Mouse (Mus musculus) liver, embryonic 13.5 days (tissue): Measurements from ENCODE around the gene Adh1. TPM values are rescaled to one million over a fixed set of nuclear protein-coding genes. Genes with fewer than 3 reads are reported as not detected.

Experiments used
- ATAC-seq: fragments of 200-750 bp; cut with Nextera tagmentation; 2 replicates; pipeline ENCODE4 v1.8.0; 2017; ENCODE audit warnings: low read depth, mild to moderate bottlenecking, moderate number of reproducible peaks, moderate library complexity
- DNase-seq: peaks from one replicate; pipeline ENCODE4 v3.0.0; 2022
- H3K27ac ChIP-seq: fragments of 300-500 bp; sonication (generic); 2 replicates; pipeline ENCODE4 v1.5.1; 2015; ENCODE audit warnings: moderate library complexity, mild to moderate bottlenecking, inconsistent platforms
- H3K27me3 ChIP-seq: fragments of 300-500 bp; sonication (generic); 2 replicates; pipeline ENCODE4 v1.6.1; 2015; ENCODE audit warnings: mild to moderate bottlenecking, inconsistent platforms
- H3K36me3 ChIP-seq: fragments of 300-500 bp; sonication (generic); 2 replicates; pipeline ENCODE4 v1.6.1; 2015; ENCODE audit warnings: mild to moderate bottlenecking, inconsistent platforms
- H3K4me1 ChIP-seq: fragments of 300-500 bp; sonication (generic); replicated peaks from 2 replicates; pipeline ENCODE4 v1.6.1; 2015; ENCODE audit warnings: inconsistent platforms
- H3K4me2 ChIP-seq: fragments of 300-500 bp; sonication (generic); 2 replicates; pipeline ENCODE4 v1.6.1; 2015; ENCODE audit warnings: inconsistent platforms, mild to moderate bottlenecking, moderate library complexity
- H3K4me3 ChIP-seq: fragments of 300-500 bp; sonication (generic); replicated peaks from 2 replicates; pipeline ENCODE4 v1.5.1; 2015; ENCODE audit warnings: mild to moderate bottlenecking, inconsistent platforms
- H3K9ac ChIP-seq: fragments of 300-500 bp; sonication (generic); 2 replicates; pipeline ENCODE4 v1.6.1; 2015; ENCODE audit warnings: mild to moderate bottlenecking, inconsistent platforms
- H3K9me3 ChIP-seq: fragments of 300-500 bp; sonication (generic); replicated peaks from 2 replicates; pipeline ENCODE4 v1.6.1; 2016; ENCODE audit warnings: inconsistent platforms
- WGBS: fragments of 180-500 bp; shearing (Covaris S2); methylation state at CpG from one replicate; pipeline ENCODE4 v1.1.7; 2015; ENCODE audit not compliant: insufficient replicate concordance; 5-methylcytosine and 5-hydroxymethylcytosine counted together
- polyA plus RNA-seq: library from polyadenylated mRNA; unstranded; fragments of >200 nt; fragmentation: Nextera tagmentation; extraction: Ambion mirVana; gene quantifications from 2 replicates; pipeline ENCODE4 v1.2.1, GENCODE M21; 2015

Gene Adh1
- polyA plus RNA-seq, 1 experiment from 2014 or later: 3.4 TPM

DNA sequence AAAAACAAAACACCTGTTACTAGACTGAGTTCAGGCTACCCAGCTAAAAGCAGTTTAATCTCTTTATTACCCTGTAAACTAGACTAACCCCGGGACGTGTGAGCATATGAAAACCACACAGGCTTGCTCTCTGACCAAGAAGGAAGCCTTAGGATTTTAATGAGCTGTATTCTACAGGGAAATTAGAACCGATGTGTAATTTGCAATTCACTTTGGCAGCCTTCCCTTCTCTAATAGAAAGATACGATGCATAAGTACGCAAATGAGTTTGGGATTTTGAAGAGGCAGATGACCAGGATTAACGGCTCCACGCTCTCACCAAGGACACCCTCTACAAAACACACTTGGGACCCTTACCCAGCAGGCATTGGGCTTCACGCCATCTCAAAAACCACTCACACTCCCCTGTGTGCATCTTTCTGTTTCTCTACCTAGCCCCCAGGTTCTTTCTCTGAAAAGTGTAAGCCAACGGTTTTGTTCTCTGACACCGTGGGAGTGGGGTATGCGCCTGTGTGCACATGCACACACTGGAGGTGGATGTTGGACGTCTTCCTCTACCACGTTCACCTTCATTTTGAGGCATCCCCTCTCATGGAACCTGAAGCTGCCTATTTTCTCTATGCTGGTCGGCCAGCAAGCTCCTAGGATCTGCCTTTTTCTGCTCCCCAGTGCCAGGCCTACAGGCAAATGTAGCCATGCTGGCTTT, 18.6 kb upstream of the Adh1 start:
- H3K27me3 ChIP-seq: no peaks in the 10 kb centered on the region
- ATAC-seq (no peak), DNase-seq (no peak)
- no peak overlapping the region for H3K9ac ChIP-seq
- 75% methylated on average over 14 of the region's 14 CpGs for WGBS
- no peaks in the 10 kb centered on the region for H3K36me3 ChIP-seq
- H3K4me1 ChIP-seq: no peaks in the 10 kb centered on the region
- H3K9me3 ChIP-seq: no peaks in the 10 kb centered on the region
- no peak overlapping the region for H3K4me3 ChIP-seq
- no peak overlapping the region for H3K4me2 ChIP-seq
- no peak overlapping the region for H3K27ac ChIP-seq

DNA sequence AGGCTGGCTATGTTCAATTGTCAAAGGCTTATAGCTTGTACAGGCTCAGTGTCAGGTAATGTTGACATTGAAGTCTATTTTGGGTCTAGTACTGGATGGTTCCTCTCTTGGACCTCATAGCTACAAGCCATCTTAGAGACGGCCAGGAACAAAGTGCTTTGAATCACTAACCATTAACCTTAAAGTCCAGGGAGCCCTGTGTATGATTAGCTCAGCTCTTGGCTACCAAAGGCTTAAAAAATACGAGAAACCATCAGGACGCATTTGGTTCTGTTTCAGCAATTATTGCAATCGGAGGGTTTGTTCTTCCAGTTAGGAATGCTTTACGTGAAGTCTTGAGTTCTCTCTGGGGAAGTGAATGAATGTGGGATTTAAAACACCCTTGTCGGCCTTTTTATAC, 17.9 kb upstream of the Adh1 start:
- Histone ChIP-seq H3K27ac (no peak overlapping the region), H3K4me1 (no peaks in the 10 kb centered on the region), H3K9me3 (no peaks in the 10 kb centered on the region), H3K4me2 (no peak overlapping the region), H3K36me3 (no peaks in the 10 kb centered on the region), H3K9ac (no peak overlapping the region), H3K4me3 (no peak overlapping the region), H3K27me3 (no peaks in the 10 kb centered on the region)
- WGBS: 68% methylated on average over 6 of the region's 6 CpGs
- ATAC-seq (no peak), DNase-seq (no peak)

DNA sequence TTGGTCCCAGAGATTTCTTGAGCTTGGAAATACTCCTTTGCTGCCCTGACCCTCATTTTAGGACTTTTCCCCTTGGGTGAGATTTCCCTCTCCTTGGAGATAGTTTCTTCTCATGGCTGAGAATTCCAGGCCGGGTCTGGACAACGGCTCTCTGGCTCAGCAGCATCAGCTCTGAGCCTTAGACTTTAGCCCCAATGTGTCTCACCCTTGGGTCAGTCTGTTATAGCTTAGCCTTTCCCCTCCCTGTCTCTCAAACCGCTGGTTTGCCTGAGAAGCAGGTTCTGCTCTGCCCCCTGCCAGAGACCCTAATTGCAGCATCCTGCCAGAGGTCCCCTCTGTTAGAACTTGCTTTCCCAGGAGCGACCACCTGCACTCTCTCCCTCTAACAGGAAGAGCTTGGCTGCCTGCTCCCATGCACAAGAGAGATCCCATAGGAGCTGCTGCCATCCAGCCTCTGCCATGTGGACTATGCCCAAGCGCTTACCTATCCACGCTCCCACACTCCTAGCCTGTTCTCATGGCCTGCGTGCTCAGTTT, 16.4 kb upstream of the Adh1 start:
- Histone ChIP-seq H3K4me1 (no peaks in the 10 kb centered on the region), H3K9ac (no peak overlapping the region), H3K36me3 (no peaks in the 10 kb centered on the region), H3K27me3 (no peaks in the 10 kb centered on the region), H3K4me2 (no peak overlapping the region), H3K4me3 (no peak overlapping the region), H3K9me3 (no peaks in the 10 kb centered on the region), H3K27ac (no peak overlapping the region)
- DNase-seq (no peak), ATAC-seq (no peak)
- WGBS: 65% methylated on average over 7 of the region's 7 CpGs

DNA sequence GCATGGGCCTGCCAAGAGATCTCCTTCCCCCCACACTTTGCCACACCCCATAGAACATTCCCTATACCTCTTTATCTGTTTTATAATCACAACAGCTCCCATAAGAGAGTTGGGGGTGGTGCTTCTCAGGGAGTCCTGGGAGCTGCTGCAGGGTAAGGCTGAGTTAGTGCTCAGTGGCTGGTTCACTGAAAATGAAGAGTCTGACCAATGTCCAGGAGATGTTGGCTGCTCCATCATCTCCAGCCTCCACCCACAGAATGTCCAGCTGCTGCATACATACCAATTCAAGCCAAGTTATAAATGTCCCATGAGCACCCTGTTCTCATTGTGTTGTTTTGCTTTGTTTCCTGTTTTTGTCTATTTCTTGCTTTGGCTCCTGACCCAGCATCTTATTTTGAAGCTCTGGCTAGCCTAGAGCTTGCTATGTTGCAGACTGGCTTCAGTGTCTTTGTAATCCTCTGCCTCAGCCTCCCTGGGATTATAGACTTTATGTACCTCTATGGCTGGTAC, 14.2 kb upstream of the Adh1 start:
- H3K4me2 ChIP-seq: no peak overlapping the region
- H3K36me3 ChIP-seq: no peaks in the 10 kb centered on the region
- no peak overlapping the region for H3K4me3 ChIP-seq
- DNase-seq: no peak
- H3K4me1 ChIP-seq: no peaks in the 10 kb centered on the region
- H3K9ac ChIP-seq: no peak overlapping the region
- no peak for ATAC-seq
- H3K27me3 ChIP-seq: no peaks in the 10 kb centered on the region
- no peak overlapping the region for H3K27ac ChIP-seq
- no peaks in the 10 kb centered on the region for H3K9me3 ChIP-seq

DNA sequence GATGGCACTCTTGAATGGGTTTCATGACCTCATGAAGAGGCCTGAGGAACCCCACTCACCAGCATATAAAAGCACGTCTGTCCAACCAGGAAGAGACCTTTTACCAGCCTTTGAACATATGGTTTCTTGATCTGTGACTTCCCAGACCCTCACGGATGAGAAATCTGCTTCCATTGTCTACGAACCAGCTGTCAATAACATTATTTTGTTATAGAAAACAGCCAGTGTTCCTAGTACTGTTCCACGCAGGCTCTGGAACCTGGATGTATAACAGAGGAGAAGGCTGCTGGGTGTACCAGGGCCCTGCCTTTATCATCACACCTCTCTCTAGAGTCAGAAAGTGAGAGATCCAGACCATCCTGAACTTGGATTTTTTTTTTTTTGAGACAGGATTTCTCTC, 13.6 kb upstream of the Adh1 start:
- H3K27ac ChIP-seq: no peak overlapping the region
- H3K36me3 ChIP-seq: no peaks in the 10 kb centered on the region
- H3K4me1 ChIP-seq: no peaks in the 10 kb centered on the region
- no peaks in the 10 kb centered on the region for H3K27me3 ChIP-seq
- no peak overlapping the region for H3K4me2 ChIP-seq
- no peak overlapping the region for H3K4me3 ChIP-seq
- no peak overlapping the region for H3K9ac ChIP-seq
- DNase-seq (no peak), ATAC-seq (no peak)
- 65% methylated on average over 4 of the region's 4 CpGs for WGBS
- H3K9me3 ChIP-seq: no peaks in the 10 kb centered on the region

DNA sequence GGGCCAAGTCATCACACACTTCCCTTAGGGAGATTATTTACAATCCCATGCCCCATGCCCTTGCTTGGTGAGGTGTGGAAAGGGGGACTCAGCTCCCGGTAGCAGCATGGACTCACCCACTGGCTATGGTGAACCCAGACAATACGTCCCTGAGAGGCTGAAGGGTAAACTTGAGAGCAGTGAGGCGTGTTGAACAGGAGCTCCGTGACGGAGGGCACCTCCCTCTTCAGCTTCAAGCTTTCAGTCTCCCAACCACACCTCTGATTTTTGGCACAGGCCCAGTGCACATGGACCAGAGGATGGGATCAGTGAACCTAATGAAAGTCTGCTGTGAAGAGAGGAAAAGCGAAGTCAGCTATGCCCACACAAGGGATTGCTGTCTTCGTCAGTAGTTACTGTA, 12.8 kb upstream of the Adh1 start:
- Histone ChIP-seq H3K4me2 (no peak overlapping the region), H3K9ac (no peak overlapping the region), H3K4me1 (no peaks in the 10 kb centered on the region), H3K27me3 (no peaks in the 10 kb centered on the region), H3K36me3 (no peaks in the 10 kb centered on the region), H3K27ac (no peak overlapping the region), H3K4me3 (no peak overlapping the region), H3K9me3 (no peaks in the 10 kb centered on the region)
- ATAC-seq (no peak), DNase-seq (no peak)
- 71% methylated on average over 7 of the region's 7 CpGs for WGBS

DNA sequence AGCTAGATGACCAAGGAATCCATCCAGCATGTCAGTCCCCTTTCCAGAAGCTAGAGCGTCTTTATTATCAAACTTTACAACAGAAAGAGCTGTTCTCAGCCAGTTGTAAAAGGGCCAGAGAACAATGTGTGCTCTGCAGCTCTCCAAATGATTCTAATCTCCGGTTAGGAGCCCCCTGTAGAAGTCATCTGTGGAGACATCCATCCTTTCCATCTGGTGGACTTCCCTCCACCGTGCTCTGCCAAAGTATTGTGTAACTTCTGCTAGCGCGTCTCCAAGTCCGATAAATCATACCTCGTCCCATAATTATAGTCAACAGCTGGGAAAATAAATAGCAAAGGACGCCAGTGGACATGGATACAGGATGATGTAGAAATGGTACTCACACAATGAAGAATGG, 12.0 kb upstream of the Adh1 start:
- H3K27me3 ChIP-seq: no peaks in the 10 kb centered on the region
- H3K4me1 ChIP-seq: no peaks in the 10 kb centered on the region
- WGBS: 77% methylated on average over 8 of the region's 8 CpGs
- no peak overlapping the region for H3K27ac ChIP-seq
- H3K4me2 ChIP-seq: no peak overlapping the region
- H3K36me3 ChIP-seq: no peaks in the 10 kb centered on the region
- ATAC-seq: no peak
- H3K4me3 ChIP-seq: no peak overlapping the region
- no peak overlapping the region for H3K9ac ChIP-seq
- H3K9me3 ChIP-seq: no peaks in the 10 kb centered on the region
- no peak for DNase-seq

DNA sequence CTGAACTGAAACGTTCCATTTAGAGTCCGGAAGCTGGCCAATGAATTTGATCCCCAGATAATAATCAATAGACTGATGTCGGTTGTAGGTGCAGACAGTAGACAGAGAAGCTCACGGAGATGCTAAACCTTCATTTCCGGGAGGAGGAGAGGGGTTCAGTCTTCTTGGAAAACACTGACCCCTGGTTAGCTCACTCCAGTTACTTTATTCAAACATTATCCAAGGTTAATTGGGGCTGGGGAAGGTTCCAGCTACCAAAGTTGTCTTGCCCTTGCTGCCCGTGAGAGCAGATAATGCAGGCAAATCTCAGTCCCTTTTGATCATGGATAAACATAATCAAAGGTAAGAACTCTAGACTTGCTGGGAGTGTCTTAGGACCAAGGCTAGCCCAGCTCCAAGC, 9.6 kb upstream of the Adh1 start:
- H3K36me3 ChIP-seq: no peaks in the 10 kb centered on the region
- H3K4me1 ChIP-seq: 0 out of 2 replicates have a peak, but pooled peaks cover 3% of the 10 kb centered on the region
- no peak overlapping the region for H3K9ac ChIP-seq
- no peak overlapping the region for H3K4me2 ChIP-seq
- no peak overlapping the region for H3K27ac ChIP-seq
- no peak overlapping the region for H3K4me3 ChIP-seq
- DNase-seq: no peak
- WGBS: 67% methylated on average over 6 of the region's 6 CpGs
- H3K27me3 ChIP-seq: no peaks in the 10 kb centered on the region
- ATAC-seq: no peak
- H3K9me3 ChIP-seq: no peaks in the 10 kb centered on the region

DNA sequence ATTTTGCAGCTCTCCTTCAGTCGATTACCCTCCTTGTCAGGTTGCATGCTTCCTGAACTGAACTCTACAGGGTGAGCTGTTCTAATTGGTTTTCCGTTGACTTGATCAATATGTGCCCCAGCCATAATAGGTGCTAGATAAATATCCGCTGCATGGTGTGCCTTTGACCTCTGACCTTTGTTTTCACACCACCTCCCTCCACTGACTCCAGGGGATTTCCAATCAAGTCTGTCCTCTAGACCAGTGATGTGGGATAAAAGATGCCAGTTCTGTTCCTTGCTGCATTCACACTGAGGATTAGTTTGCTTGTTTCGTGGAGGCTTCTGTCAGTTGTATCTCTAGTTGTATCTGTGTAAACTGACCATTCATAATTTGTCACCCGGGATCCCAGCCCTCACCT, 6.6 kb upstream of the Adh1 start:
- ATAC-seq: 0 out of 2 replicates have a peak, but pooled peaks have one; percentile 48

DNA sequence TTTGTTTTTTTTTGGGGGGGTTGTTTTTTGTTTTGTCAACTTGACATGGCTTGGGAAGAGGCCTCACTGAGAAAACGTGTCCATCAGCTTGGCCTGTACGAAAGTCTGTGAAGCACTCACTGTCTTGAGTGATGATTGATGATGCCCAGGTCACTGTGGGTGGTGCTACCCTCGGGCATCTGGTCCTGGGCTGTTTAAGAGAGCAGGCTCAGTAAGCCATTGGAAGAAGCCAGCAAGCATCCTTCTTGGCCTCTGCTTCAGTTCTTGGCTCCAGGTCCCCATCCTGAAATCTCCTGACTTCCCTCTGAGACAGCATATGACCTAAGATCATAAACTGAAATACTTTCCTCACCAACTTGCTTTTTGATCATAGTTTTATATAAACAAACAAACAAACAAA, 5.4 kb upstream of the Adh1 start:
- H3K27ac ChIP-seq: no peak overlapping the region
- H3K4me3 ChIP-seq: no peak overlapping the region
- H3K27me3 ChIP-seq: no peaks in the 10 kb centered on the region
- ATAC-seq (no peak), DNase-seq (no peak)
- H3K4me1 ChIP-seq: 0 out of 2 replicates have a peak, but pooled peaks cover 3% of the 10 kb centered on the region
- H3K4me2 ChIP-seq: no peak overlapping the region
- H3K36me3 ChIP-seq: no peaks in the 10 kb centered on the region
- WGBS: 38% methylated on average over 3 of the region's 3 CpGs
- H3K9ac ChIP-seq: no peak overlapping the region
- no peaks in the 10 kb centered on the region for H3K9me3 ChIP-seq

More for the DNA sequence above, 6.6 kb upstream of the Adh1 start:
- Histone ChIP-seq H3K4me3 (no peak overlapping the region), H3K27me3 (no peaks in the 10 kb centered on the region), H3K9ac (no peak overlapping the region), H3K4me2 (no peak overlapping the region), H3K36me3 (no peaks in the 10 kb centered on the region), H3K4me1 (0 out of 2 replicates have a peak, but pooled peaks cover 3% of the 10 kb centered on the region), H3K27ac (no peak overlapping the region), H3K9me3 (no peaks in the 10 kb centered on the region)
- WGBS: 55% methylated on average over 5 of the region's 5 CpGs
- DNase-seq: no peak

DNA sequence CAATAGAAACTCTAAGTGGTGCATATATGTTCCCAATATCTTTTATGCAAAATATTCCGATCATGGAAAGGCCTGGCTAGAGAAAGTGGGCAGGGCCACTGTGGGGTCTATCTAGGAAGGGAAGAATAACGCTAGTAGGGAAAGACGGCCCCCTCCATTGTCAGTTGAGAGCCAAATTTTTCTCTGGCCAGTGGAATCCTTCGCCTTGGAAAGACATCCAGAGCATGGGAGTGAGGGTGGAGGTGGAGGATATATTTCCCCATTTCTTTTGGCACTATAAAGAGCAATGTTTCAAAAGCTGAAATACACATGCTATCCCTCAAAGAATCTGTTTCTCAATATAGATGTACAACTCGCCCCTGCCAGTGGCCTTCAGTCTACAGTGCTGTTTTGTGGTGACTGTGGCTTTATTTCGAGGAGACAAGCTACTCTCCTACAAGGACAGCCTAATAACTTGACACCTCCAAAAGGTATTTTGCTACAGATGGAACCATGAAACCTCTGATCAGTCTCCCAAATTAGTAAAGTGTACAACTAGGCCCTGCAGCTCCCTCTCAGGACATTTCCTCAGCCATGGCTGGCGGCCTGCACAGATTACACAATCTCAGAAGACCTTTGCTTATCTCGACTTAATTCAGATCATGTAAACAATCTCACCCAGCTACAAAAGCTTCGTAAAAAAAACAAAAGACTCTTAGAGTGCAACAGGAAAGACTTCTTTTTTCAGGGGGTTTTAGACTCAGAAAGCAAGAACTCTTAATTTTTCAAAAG, 4.8 kb upstream of the Adh1 start:
- 49% methylated on average over 9 of the region's 9 CpGs for WGBS
- ATAC-seq (no peak), DNase-seq (no peak)
- H3K9me3 ChIP-seq: no peaks in the 10 kb centered on the region
- H3K27ac ChIP-seq: no peak overlapping the region
- H3K4me3 ChIP-seq: no peak overlapping the region
- H3K4me2 ChIP-seq: no peak overlapping the region
- H3K4me1 ChIP-seq: 0 out of 2 replicates have a peak, but pooled peaks cover 3% of the 10 kb centered on the region
- H3K36me3 ChIP-seq: no peaks in the 10 kb centered on the region
- H3K27me3 ChIP-seq: no peaks in the 10 kb centered on the region
- H3K9ac ChIP-seq: no peak overlapping the region
